Mouse (Mus musculus) frontal cortex, postnatal 36 days (tissue): ENCODE results near the gene Tmem132d.
"Not testable (repeated sequence)": the region's sequence is repeated elsewhere in the genome, so short reads cannot be mapped to it uniquely, and the experiment has no call there.

Experiments
- DNase-seq, 2 experiments: peaks; one replicate each; pipeline ENCODE4 v3.0.0; 2022; ENCODE audit warnings: low spot score in 2 of 2

Gene Tmem132d

GRCm38 (mm10) chr5:127775749-127776148 is 657.1 kb downstream of the Tmem132d start:
- peak; percentile 16 to 31 for DNase-seq

- no peak for DNase-seq
Observed at GRCm38 (mm10) chr5:127758576-127758975, 674.3 kb downstream of the Tmem132d start.

GRCm38 (mm10) chr5:127756671-127757423 is 676.0 kb downstream of the Tmem132d start:
- DNase-seq, result no peak

- no peak for DNase-seq
Observed at GRCm38 (mm10) chr5:127756011-127756410, 676.9 kb downstream of the Tmem132d start.

GRCm38 (mm10) chr5:127755594-127755993 is 677.3 kb downstream of the Tmem132d start:
- DNase-seq, result no peak

- DNase-seq, result peak in 1 of 2 experiments; percentile 9
Observed at GRCm38 (mm10) chr5:127751262-127751975, 681.5 kb downstream of the Tmem132d start.

GRCm38 (mm10) chr5:127749540-127749939 is 683.3 kb downstream of the Tmem132d start:
- DNase-seq, result not testable (repeated sequence)

GRCm38 (mm10) chr5:127741331-127741730 is 691.5 kb downstream of the Tmem132d start:
- peak; percentile 58 to 62 for DNase-seq
